Mouse (Mus musculus) heart, adult 18-20 months (tissue): Measurements from ENCODE around the gene Sycp2l. TPM values are rescaled to one million over a fixed set of nuclear protein-coding genes. Genes with fewer than 3 reads are reported as not detected.

Experiments used
- total RNA-seq, 2 experiments: library from RNA; stranded (reverse); gene quantifications; 2 replicates each; pipeline ENCODE4 v1.2.3; 2021

The Sycp2l gene
- total RNA-seq, 2 experiments from 2014 or later = not detected

Other genes with a start within 250 kb of the Sycp2l start
- 10 to 100 TPM; 25.7 to 26.5 TPM for gene Pak1ip1, start 113.3 kb upstream of the Sycp2l start, total RNA-seq
- 100 to 1,000 TPM; 180 to 185 TPM for gene Tmem14c, start 98.0 kb upstream of the Sycp2l start, total RNA-seq
- under 1 TPM in 1 of 2 experiments, not detected in 1; 0.31 TPM for gene Mak, start 34.6 kb upstream of the Sycp2l start, total RNA-seq
- gene Gcm2, start 3.3 kb upstream of the Sycp2l start, total RNA-seq = not detected
- gene Elovl2, start 106.1 kb downstream of the Sycp2l start, total RNA-seq = under 1 TPM; 0.13 to 0.17 TPM
- gene Smim13, start 135.5 kb downstream of the Sycp2l start, total RNA-seq = 10 to 100 TPM; 24.7 to 27.5 TPM
- gene Gm17364, start 159.7 kb downstream of the Sycp2l start, total RNA-seq = not detected